Mouse (Mus musculus) hindbrain, embryonic 13.5 days (tissue): ENCODE data around the gene Gsn. TPM values are rescaled to one million over a fixed set of nuclear protein-coding genes. Genes with fewer than 3 reads are reported as not detected.

Source experiments
- ATAC-seq: fragments of 200-750 bp; cut with Nextera tagmentation; 2 replicates; pipeline ENCODE4 v1.8.0; 2017; ENCODE audit warnings: moderate TSS enrichment; ENCODE audit not compliant: low FRiP score
- H3K27ac ChIP-seq: fragments of 300-500 bp; sonication (generic); 2 replicates; pipeline ENCODE4 v1.5.1; 2015; ENCODE audit warnings: inconsistent platforms, mild to moderate bottlenecking, moderate library complexity
- H3K27me3 ChIP-seq: fragments of 300-500 bp; sonication (generic); 2 replicates; pipeline ENCODE4 v1.6.1; 2015; ENCODE audit warnings: mild to moderate bottlenecking, inconsistent platforms
- H3K36me3 ChIP-seq: fragments of 300-500 bp; sonication (generic); 2 replicates; pipeline ENCODE4 v1.6.1; 2015; ENCODE audit warnings: mild to moderate bottlenecking, inconsistent platforms
- H3K4me1 ChIP-seq: fragments of 300-500 bp; sonication (generic); replicated peaks from 2 replicates; pipeline ENCODE4 v1.6.1; 2015; ENCODE audit warnings: inconsistent platforms
- H3K4me2 ChIP-seq: fragments of 300-500 bp; sonication (generic); 2 replicates; pipeline ENCODE4 v1.6.1; 2015; ENCODE audit warnings: inconsistent platforms, mild to moderate bottlenecking, moderate library complexity
- H3K4me3 ChIP-seq: fragments of 300-500 bp; sonication (generic); 2 replicates; pipeline ENCODE4 v1.5.1; 2015; ENCODE audit warnings: mild to moderate bottlenecking, inconsistent platforms
- H3K9ac ChIP-seq: fragments of 300-500 bp; sonication (generic); 2 replicates; pipeline ENCODE4 v1.6.1; 2015; ENCODE audit warnings: mild to moderate bottlenecking, inconsistent platforms
- H3K9me3 ChIP-seq: fragments of 300-500 bp; sonication (generic); 2 replicates; pipeline ENCODE4 v1.6.1; 2016; ENCODE audit warnings: inconsistent platforms
- WGBS: fragments of 180-500 bp; shearing (Covaris S2); methylation state at CpG from one replicate; pipeline ENCODE4 v1.1.7; 2015; 5-methylcytosine and 5-hydroxymethylcytosine counted together
- polyA plus RNA-seq: library from polyadenylated mRNA; unstranded; fragments of >200 nt; fragmentation: Nextera tagmentation; extraction: Ambion mirVana; gene quantifications from 2 replicates; pipeline ENCODE4 v1.2.1, GENCODE M21; 2015

Gene Gsn
- polyA plus RNA-seq, 1 experiment from 2014 or later: 27.4 TPM

DNA sequence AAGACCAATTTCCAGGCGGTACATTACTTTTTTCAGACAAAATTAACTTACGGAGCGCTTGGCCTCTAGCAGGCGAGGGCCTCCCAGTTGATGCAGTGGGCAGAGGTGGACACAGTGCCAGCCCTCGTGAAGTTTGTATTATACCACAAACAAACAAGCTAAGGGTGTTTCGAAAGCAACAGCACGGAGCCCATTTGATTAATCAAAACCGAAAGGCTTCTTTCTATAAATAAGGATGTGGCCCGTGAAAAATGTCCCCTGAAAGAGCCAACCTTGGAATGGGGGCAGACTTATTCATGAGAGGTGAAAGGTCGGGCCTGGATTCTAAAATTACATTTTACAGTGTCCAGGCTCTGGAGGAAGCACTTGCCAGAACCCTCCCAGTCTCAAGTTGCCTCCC is 81.2 kb downstream of the Gsn start:
- H3K4me2 ChIP-seq: peak overlapping the region; percentile 96
- peaks cover 17% of the 10 kb centered on the region for H3K4me1 ChIP-seq
- H3K27ac ChIP-seq: peak overlapping the region; percentile 77
- no peaks in the 10 kb centered on the region for H3K36me3 ChIP-seq
- ATAC-seq: no peak
- H3K4me3 ChIP-seq: peak overlapping the region; percentile 73
- H3K9ac ChIP-seq: peak overlapping the region; percentile 81
- peaks cover 5% of the 10 kb centered on the region; the same call in 1 of the 2 replicates for H3K27me3 ChIP-seq
- H3K9me3 ChIP-seq: no peaks in the 10 kb centered on the region
- WGBS: 46% methylated on average over 10 of the region's 10 CpGs

DNA sequence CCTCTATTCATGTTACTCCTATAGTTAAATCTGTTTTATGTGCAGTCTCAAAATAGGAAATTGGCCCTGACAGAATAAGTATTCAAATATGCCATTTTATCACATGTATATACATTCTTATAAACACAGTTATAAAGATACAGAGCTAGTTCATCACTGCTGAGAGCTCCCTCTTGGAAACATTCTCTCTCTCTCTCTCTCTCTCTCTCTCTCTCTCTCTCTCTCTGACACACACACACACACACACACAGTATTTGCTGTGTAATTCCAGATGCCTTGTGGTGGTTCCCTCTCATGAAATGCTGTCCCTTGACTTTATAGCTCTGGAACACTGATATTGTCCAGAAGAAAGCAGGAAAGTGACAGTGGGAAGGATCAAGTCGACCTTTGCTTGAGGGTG is 81.9 kb downstream of the Gsn start:
- Histone ChIP-seq H3K36me3 (no peaks in the 10 kb centered on the region), H3K9me3 (no peaks in the 10 kb centered on the region), H3K4me1 (peaks cover 17% of the 10 kb centered on the region), H3K27ac (no peak overlapping the region), H3K27me3 (peaks cover 5% of the 10 kb centered on the region; the same call in 1 of the 2 replicates), H3K9ac (no peak overlapping the region), H3K4me3 (no peak overlapping the region), H3K4me2 (no peak overlapping the region)
- WGBS: 90% methylated on average over 1 of the region's 1 CpGs
- ATAC-seq: no peak

- no peaks in the 10 kb centered on the region for H3K9me3 ChIP-seq
- no peak overlapping the region for H3K27ac ChIP-seq
- H3K9ac ChIP-seq: no peak overlapping the region
- no peaks in the 10 kb centered on the region for H3K36me3 ChIP-seq
- H3K4me3 ChIP-seq: no peak overlapping the region
- ATAC-seq: no peak
- WGBS: 91% methylated on average over 6 of the region's 6 CpGs
- peaks cover 5% of the 10 kb centered on the region; the same call in 1 of the 2 replicates for H3K27me3 ChIP-seq
- H3K4me2 ChIP-seq: no peak overlapping the region
- peaks cover 17% of the 10 kb centered on the region for H3K4me1 ChIP-seq
These were observed 82.5 kb downstream of the Gsn start for GRCm38 (mm10) chr2:35338707-35339106.

GRCm38 (mm10) chr2:35342605-35343004 is 86.4 kb downstream of the Gsn start:
- Histone ChIP-seq H3K36me3 (no peaks in the 10 kb centered on the region), H3K4me3 (no peak overlapping the region)
- WGBS: 86% methylated on average over 3 of the region's 3 CpGs

GRCm38 (mm10) chr2:35345984-35346383 is 89.8 kb downstream of the Gsn start:
- no peaks in the 10 kb centered on the region for H3K27me3 ChIP-seq
- no peak overlapping the region for H3K4me2 ChIP-seq
- no peak overlapping the region for H3K27ac ChIP-seq
- H3K9me3 ChIP-seq: no peaks in the 10 kb centered on the region
- H3K4me3 ChIP-seq: no peak overlapping the region
- no peak overlapping the region for H3K9ac ChIP-seq
- ATAC-seq: no peak
- 83% methylated on average over 2 of the region's 2 CpGs for WGBS
- H3K36me3 ChIP-seq: no peaks in the 10 kb centered on the region
- H3K4me1 ChIP-seq: no peaks in the 10 kb centered on the region

More at GRCm38 (mm10) chr2:35342605-35343004, 86.4 kb downstream of the Gsn start:
- H3K27me3 ChIP-seq: no peaks in the 10 kb centered on the region
- no peaks in the 10 kb centered on the region for H3K4me1 ChIP-seq
- no peak overlapping the region for H3K9ac ChIP-seq
- H3K9me3 ChIP-seq: no peaks in the 10 kb centered on the region
- ATAC-seq: no peak
- H3K27ac ChIP-seq: no peak overlapping the region
- H3K4me2 ChIP-seq: no peak overlapping the region

GRCm38 (mm10) chr2:35349184-35349583 is 93.0 kb downstream of the Gsn start:
- H3K9me3 ChIP-seq: no peaks in the 10 kb centered on the region
- no peak overlapping the region for H3K4me2 ChIP-seq
- H3K4me1 ChIP-seq: no peaks in the 10 kb centered on the region
- no peak overlapping the region for H3K4me3 ChIP-seq
- no peak for ATAC-seq
- no peaks in the 10 kb centered on the region for H3K27me3 ChIP-seq
- H3K36me3 ChIP-seq: no peaks in the 10 kb centered on the region
- WGBS: 65% methylated on average over 5 of the region's 5 CpGs
- no peak overlapping the region for H3K9ac ChIP-seq
- H3K27ac ChIP-seq: no peak overlapping the region

Other genes starting within 250 kb of the Gsn start
- 0.40 and 0.47 TPM in 2 replicates for gene Hc, start 194.9 kb upstream of the Gsn start, polyA plus RNA-seq
- gene AI182371, start 154.8 kb upstream of the Gsn start, polyA plus RNA-seq: 0.58 TPM in 1 of 2 replicates, not detected in the other
- 11.9 and 13.8 TPM in 2 replicates for gene Cntrl, start 146.9 kb upstream of the Gsn start, polyA plus RNA-seq
- gene Rab14, start 55.3 kb upstream of the Gsn start, polyA plus RNA-seq: 462 and 482 TPM in 2 replicates
- 15.1 and 18.6 TPM in 2 replicates for gene Stom, start 80.6 kb downstream of the Gsn start, polyA plus RNA-seq
- not detected in 2 replicates for gene 4930568D16Rik, start 111.3 kb downstream of the Gsn start, polyA plus RNA-seq
- gene 4930402F06Rik, start 140.8 kb downstream of the Gsn start, polyA plus RNA-seq: not detected in 2 replicates
- 6.2 and 6.3 TPM in 2 replicates for gene Ggta1, start 206.9 kb downstream of the Gsn start, polyA plus RNA-seq